23 mouse cellular contexts compared by ENCODE assay signal in the genomic region with DNA sequence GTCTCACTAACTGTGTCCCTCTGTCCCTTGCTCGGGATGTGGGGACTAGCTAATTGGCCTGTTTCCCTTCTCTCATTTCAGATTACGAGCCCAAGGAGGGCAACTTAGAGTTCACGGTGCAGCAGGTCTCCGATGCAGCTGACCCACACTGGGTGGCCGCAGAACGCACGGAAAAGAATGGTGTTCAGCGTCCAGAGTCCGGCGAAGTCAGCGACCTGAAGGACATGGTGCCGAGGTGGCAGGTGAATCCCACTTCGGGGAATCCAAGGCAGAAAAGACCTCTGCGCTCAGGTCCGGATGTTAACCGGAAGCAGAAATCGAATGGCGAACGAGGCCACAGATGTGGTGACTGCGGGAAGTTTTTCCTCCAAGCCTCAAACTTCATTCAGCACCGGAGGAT. TPM values are rescaled to one million over a fixed set of nuclear protein-coding genes. Genes with fewer than 3 reads are reported as not detected.
DNase-seq lines count a peak whose midpoint lies in the region; ATAC-seq and TF ChIP-seq lines count a peak whose summit lies in the region.
"Had no signal": no experiment of that assay in that cellular context is flagged by ENCODE, and none has a peak within 500 bp of the region (broad histone marks: within the 10 kb centered on the region; RNA-seq: fewer than 3 reads in every experiment).

No protein-coding gene starts in this region.

- in situ Hi-C loops in ES-E14 (cut with MboI; ENCODE audit: low sequenced_read_pairs in 2 of 2, unreplicated experiment in 2 of 2): no loop called here

- H3K4me2 ChIP-seq in intestine, postnatal 0 days (replicated peaks; ENCODE audit: low read depth): no peak overlapping the region
- H3K4me2 ChIP-seq in intestine, embryonic 16.5 days (ENCODE audit: low read depth, low read length): no peak overlapping the region
- no peak overlapping the region for H3K4me2 ChIP-seq in liver, embryonic 16.5 days (ENCODE audit: low read depth, low read length)
- no peak overlapping the region for H3K4me2 ChIP-seq in liver, embryonic 12.5 days
- H3K4me2 ChIP-seq: embryonic facial prominence, embryonic 12.5 days; forebrain, embryonic 15.5 days; heart, embryonic 11.5 days; heart, embryonic 15.5 days; hindbrain, embryonic 13.5 days had no signal

- H3K27ac ChIP-seq in intestine, postnatal 0 days (ENCODE audit: low read depth, low read length): peak overlapping the region; percentile 35
- H3K27ac ChIP-seq in intestine, embryonic 16.5 days (ENCODE audit: low read length): no peak overlapping the region
- H3K27ac ChIP-seq in liver, embryonic 16.5 days (ENCODE audit: low read length): peak overlapping the region; percentile 29; the same call in 1 of the 2 replicates
- H3K27ac ChIP-seq in liver, embryonic 12.5 days: no peak overlapping the region
- peak overlapping the region; percentile 42 for H3K27ac ChIP-seq in ES-E14 (ENCODE audit: insufficient read depth, low read depth, low read length, poor library complexity, severe bottlenecking)
- H3K27ac ChIP-seq: embryonic facial prominence, embryonic 12.5 days; forebrain, embryonic 15.5 days; heart, embryonic 15.5 days; hindbrain, embryonic 13.5 days; hindbrain, postnatal 0 days had no signal

- no peak for DNase-seq in ES-E14 (ENCODE audit: low read depth, low spot score)
- DNase-seq in layer of hippocampus, postnatal 36 days: no peak
- no peak for DNase-seq in heart, adult 9 months (ENCODE audit: low spot score in 2 of 2)
- DNase-seq: adrenal gland, adult 8-10 months; adrenal gland, postnatal 36 days; B cell, adult 2 months; cerebellum, adult 11 months; cerebellum, adult 8-10 months; cerebellum, postnatal 25 days; gastrocnemius, postnatal 10 days; heart, adult 18-20 months; heart, postnatal 14 days had no signal

- no peaks in the 10 kb centered on the region for H3K4me1 ChIP-seq in intestine, postnatal 0 days (replicated peaks; ENCODE audit: control insufficient read depth, insufficient read depth, low read length)
- no peaks in the 10 kb centered on the region for H3K4me1 ChIP-seq in intestine, embryonic 16.5 days (ENCODE audit: control insufficient read depth, insufficient read depth, low read length)
- peaks cover 3% of the 10 kb centered on the region for H3K4me1 ChIP-seq in liver, embryonic 16.5 days (ENCODE audit: control insufficient read depth, low read depth, low read length)
- peaks cover 3% of the 10 kb centered on the region; the same call in 1 of the 2 replicates for H3K4me1 ChIP-seq in liver, embryonic 12.5 days
- peaks cover 8 to 28% of the 10 kb centered on the region in 2 experiments for H3K4me1 ChIP-seq in ES-E14 (ENCODE audit: control insufficient read depth in 2 of 2, insufficient read depth in 2 of 2, low read length in 2 of 2, poor library complexity in 1 of 2)
- H3K4me1 ChIP-seq: embryonic facial prominence, embryonic 12.5 days; forebrain, embryonic 15.5 days; heart, embryonic 15.5 days; hindbrain, embryonic 13.5 days had no signal

- TF ChIP-seq CTCF in intestine, postnatal 0 days (IDR thresholded peaks at IDR 0.05; ENCODE audit: low read depth): no peak

- H3K36me3 ChIP-seq in intestine, postnatal 0 days (ENCODE audit: control insufficient read depth, insufficient read depth): peaks cover 39% of the 10 kb centered on the region
- H3K36me3 ChIP-seq in intestine, embryonic 16.5 days (ENCODE audit: control insufficient read depth, insufficient read depth, low read length): peaks cover 21% of the 10 kb centered on the region
- H3K36me3 ChIP-seq in liver, embryonic 16.5 days (ENCODE audit: control insufficient read depth, insufficient read depth): peaks cover 20% of the 10 kb centered on the region; the same call in 1 of the 2 replicates
- peaks cover 62% of the 10 kb centered on the region for H3K36me3 ChIP-seq in liver, embryonic 12.5 days
- peaks cover 32% of the 10 kb centered on the region for H3K36me3 ChIP-seq in ES-E14 (ENCODE audit: control insufficient read depth, insufficient read depth, low read length, poor library complexity, severe bottlenecking)

- no peak overlapping the region for H3K9ac ChIP-seq in intestine, postnatal 0 days (ENCODE audit: low read depth, low read length)
- H3K9ac ChIP-seq in intestine, embryonic 16.5 days (ENCODE audit: low read depth, low read length): no peak overlapping the region
- H3K9ac ChIP-seq in liver, embryonic 16.5 days (ENCODE audit: low read depth, low read length): no peak overlapping the region
- H3K9ac ChIP-seq in liver, embryonic 12.5 days: no peak overlapping the region
- peak overlapping the region; percentile 63 for H3K9ac ChIP-seq in ES-E14 (ENCODE audit: insufficient read depth, low read depth, low read length, poor library complexity, severe bottlenecking)
- H3K9ac ChIP-seq: embryonic facial prominence, embryonic 12.5 days; forebrain, embryonic 15.5 days; heart, embryonic 15.5 days; hindbrain, embryonic 13.5 days had no signal

- WGBS in intestine, postnatal 0 days: 92% methylated on average over 21 of the region's 21 CpGs
- 97% methylated on average over 21 of the region's 21 CpGs for WGBS in intestine, embryonic 16.5 days
- 86% methylated on average over 21 of the region's 21 CpGs for WGBS in liver, embryonic 16.5 days (ENCODE audit: insufficient replicate concordance)
- WGBS in liver, embryonic 12.5 days (ENCODE audit: insufficient replicate concordance): 90% methylated on average over 21 of the region's 21 CpGs

- no peak overlapping the region for H3K4me3 ChIP-seq in intestine, postnatal 0 days (ENCODE audit: low read depth, low read length)
- no peak overlapping the region for H3K4me3 ChIP-seq in intestine, embryonic 16.5 days (ENCODE audit: low read length)
- no peak overlapping the region for H3K4me3 ChIP-seq in liver, embryonic 16.5 days (ENCODE audit: low read depth, low read length)
- no peak overlapping the region for H3K4me3 ChIP-seq in liver, embryonic 12.5 days
- H3K4me3 ChIP-seq in ES-E14 (ENCODE audit: insufficient read depth in 1 of 2, low read depth in 1 of 2, low read length in 2 of 2, poor library complexity in 1 of 2, severe bottlenecking in 1 of 2): peak overlapping the region; percentile 32 to 59
- H3K4me3 ChIP-seq: embryonic facial prominence, embryonic 12.5 days; forebrain, embryonic 15.5 days; heart, embryonic 15.5 days; hindbrain, embryonic 13.5 days had no signal

- H3K9me3 ChIP-seq in intestine, postnatal 0 days (ENCODE audit: control insufficient read depth): no peaks in the 10 kb centered on the region
- H3K9me3 ChIP-seq in intestine, embryonic 16.5 days (ENCODE audit: control insufficient read depth, low read length): no peaks in the 10 kb centered on the region
- no peaks in the 10 kb centered on the region for H3K9me3 ChIP-seq in liver, embryonic 16.5 days (replicated peaks; ENCODE audit: control insufficient read depth, low read length)
- H3K9me3 ChIP-seq in liver, embryonic 12.5 days (replicated peaks): no peaks in the 10 kb centered on the region
- H3K9me3 ChIP-seq in ES-E14 (ENCODE audit: control insufficient read depth, insufficient read depth, low read depth, low read length): no peaks in the 10 kb centered on the region
- H3K9me3 ChIP-seq: embryonic facial prominence, embryonic 12.5 days; forebrain, embryonic 15.5 days; heart, embryonic 15.5 days; hindbrain, embryonic 13.5 days had no signal

- ATAC-seq in intestine, postnatal 0 days: no peak
- no peak for ATAC-seq in intestine, embryonic 16.5 days
- no peak for ATAC-seq in liver, embryonic 16.5 days (ENCODE audit: low read depth)
- ATAC-seq in liver, embryonic 12.5 days: no peak
- ATAC-seq: CD4-positive, CD25-positive, alpha-beta regulatory T cell, adult 4 months; forebrain, embryonic 15.5 days; hindbrain, postnatal 0 days had no signal

- H3K27me3 ChIP-seq in intestine, postnatal 0 days (replicated peaks; ENCODE audit: control insufficient read depth, insufficient read depth, low read length): no peaks in the 10 kb centered on the region
- no peaks in the 10 kb centered on the region for H3K27me3 ChIP-seq in intestine, embryonic 16.5 days (replicated peaks; ENCODE audit: control insufficient read depth, insufficient read depth, low read length)
- no peaks in the 10 kb centered on the region for H3K27me3 ChIP-seq in liver, embryonic 16.5 days (ENCODE audit: control insufficient read depth, insufficient read depth, low read depth, low read length)
- no peaks in the 10 kb centered on the region for H3K27me3 ChIP-seq in liver, embryonic 12.5 days (replicated peaks)
- H3K27me3 ChIP-seq: embryonic facial prominence, embryonic 12.5 days; forebrain, embryonic 15.5 days; heart, embryonic 15.5 days; hindbrain, embryonic 13.5 days had no signal

RNA-seq across cellular contexts. Expression of a gene that starts 13.3 kb away (rescaled TPM):
- 32.3 and 35.9 TPM in 2 replicates for polyA plus RNA-seq in intestine, postnatal 0 days (2015; fragmentation: Nextera tagmentation; extraction: Ambion mirVana)
- 36.7 and 38.9 TPM in 2 replicates for polyA plus RNA-seq in intestine, embryonic 16.5 days (2015; fragmentation: Nextera tagmentation; extraction: Ambion mirVana)
- 18.8 and 19.3 TPM in 2 replicates for polyA plus RNA-seq in liver, embryonic 16.5 days (2015; fragmentation: Nextera tagmentation; extraction: Ambion mirVana)
- 24.7 and 25.3 TPM in 2 replicates for polyA plus RNA-seq in liver, embryonic 12.5 days (2016; fragmentation: Nextera tagmentation; extraction: Ambion mirVana)
- total RNA-seq in ES-E14 (2012; rRNA removed): 31.4 and 36.1 TPM in 2 replicates
- total RNA-seq in layer of hippocampus, postnatal 36 days (2021): 10 to 100 TPM; 24.4 to 27.4 TPM

RNA-seq across cellular contexts. Expression of a gene that starts 13.8 kb away (rescaled TPM):
- polyA plus RNA-seq in intestine, postnatal 0 days (2015; fragmentation: Nextera tagmentation; extraction: Ambion mirVana): 4.1 and 4.6 TPM in 2 replicates
- polyA plus RNA-seq in intestine, embryonic 16.5 days (2015; fragmentation: Nextera tagmentation; extraction: Ambion mirVana): 7.1 and 8.4 TPM in 2 replicates
- polyA plus RNA-seq in liver, embryonic 16.5 days (2015; fragmentation: Nextera tagmentation; extraction: Ambion mirVana): 3.8 and 4.3 TPM in 2 replicates
- polyA plus RNA-seq in liver, embryonic 12.5 days (2016; fragmentation: Nextera tagmentation; extraction: Ambion mirVana): 5.3 and 5.9 TPM in 2 replicates
- total RNA-seq in ES-E14 (2012; rRNA removed): 16.9 and 18.0 TPM in 2 replicates
- total RNA-seq in layer of hippocampus, postnatal 36 days (2021): 10 to 100 TPM; 10.8 to 11.4 TPM

RNA-seq across cellular contexts. Expression of a gene that starts 16.5 kb away (rescaled TPM):
- 6.4 and 9.8 TPM in 2 replicates for polyA plus RNA-seq in intestine, postnatal 0 days (2015; fragmentation: Nextera tagmentation; extraction: Ambion mirVana)
- 8.2 and 8.4 TPM in 2 replicates for polyA plus RNA-seq in intestine, embryonic 16.5 days (2015; fragmentation: Nextera tagmentation; extraction: Ambion mirVana)
- 6.9 and 7.9 TPM in 2 replicates for polyA plus RNA-seq in liver, embryonic 16.5 days (2015; fragmentation: Nextera tagmentation; extraction: Ambion mirVana)
- polyA plus RNA-seq in liver, embryonic 12.5 days (2016; fragmentation: Nextera tagmentation; extraction: Ambion mirVana): 5.8 TPM in 2 replicates
- total RNA-seq in ES-E14 (2012; rRNA removed): 5.5 TPM in 2 replicates
- total RNA-seq in layer of hippocampus, postnatal 36 days (2021): 10 to 100 TPM; 11.0 to 11.5 TPM

RNA-seq across cellular contexts. Expression of a gene that starts 26.3 kb away (rescaled TPM):
- polyA plus RNA-seq in intestine, postnatal 0 days (2015; fragmentation: Nextera tagmentation; extraction: Ambion mirVana): 765 and 832 TPM in 2 replicates
- 956 and 964 TPM in 2 replicates for polyA plus RNA-seq in intestine, embryonic 16.5 days (2015; fragmentation: Nextera tagmentation; extraction: Ambion mirVana)
- 454 and 484 TPM in 2 replicates for polyA plus RNA-seq in liver, embryonic 16.5 days (2015; fragmentation: Nextera tagmentation; extraction: Ambion mirVana)
- 460 and 491 TPM in 2 replicates for polyA plus RNA-seq in liver, embryonic 12.5 days (2016; fragmentation: Nextera tagmentation; extraction: Ambion mirVana)
- total RNA-seq in ES-E14 (2012; rRNA removed): 537 and 605 TPM in 2 replicates
- 100 to 1,000 TPM; 262 to 270 TPM for total RNA-seq in layer of hippocampus, postnatal 36 days (2021)

RNA-seq across cellular contexts. Expression of a gene that starts 51.2 kb away (rescaled TPM):
- polyA plus RNA-seq in intestine, postnatal 0 days (2015; fragmentation: Nextera tagmentation; extraction: Ambion mirVana): 23.1 and 23.4 TPM in 2 replicates
- 38.9 and 41.1 TPM in 2 replicates for polyA plus RNA-seq in intestine, embryonic 16.5 days (2015; fragmentation: Nextera tagmentation; extraction: Ambion mirVana)
- 22.7 and 24.0 TPM in 2 replicates for polyA plus RNA-seq in liver, embryonic 16.5 days (2015; fragmentation: Nextera tagmentation; extraction: Ambion mirVana)
- polyA plus RNA-seq in liver, embryonic 12.5 days (2016; fragmentation: Nextera tagmentation; extraction: Ambion mirVana): 39.0 and 39.1 TPM in 2 replicates
- total RNA-seq in ES-E14 (2012; rRNA removed): 73.2 and 74.4 TPM in 2 replicates
- total RNA-seq in layer of hippocampus, postnatal 36 days (2021): 10 to 100 TPM; 23.0 to 23.4 TPM

Comparison
In these comparisons a context has a peak if more than half of its experiments do, and no peak if none do; other contexts are left out.
1. H3K27ac ChIP-seq: peak in intestine, postnatal 0 days (single experiment), liver, embryonic 16.5 days (single experiment) and ES-E14 (single experiment); none in intestine, embryonic 16.5 days (single experiment) and liver, embryonic 12.5 days (single experiment).
2. H3K4me3 ChIP-seq: peak in ES-E14 (2 of 2); none in intestine, postnatal 0 days (single experiment), intestine, embryonic 16.5 days (single experiment), liver, embryonic 16.5 days (single experiment) and liver, embryonic 12.5 days (single experiment).